Mouse (Mus musculus): ENCODE measurements around the gene Hoxd3.
A peak's percentile ranks its signal among the peaks of the same experiment; 100 is the strongest.

GRCm38 (mm10) chr2:74704393-74704998 lies 7.2 kb upstream of the Hoxd3 start, which contains the start of gene Hoxd8:
- TF ChIP-seq MAFK (IDR thresholded peaks at IDR 0.05; ENCODE audit: insufficient read depth, low read depth, low read length) (no peak), ZNF384 (IDR thresholded peaks at IDR 0.05; ENCODE audit: low read depth, low read length) (peak; percentile 54), ZC3H11A (IDR thresholded peaks at IDR 0.05; ENCODE audit: borderline replicate concordance, low read depth, low read length) (no peak)

Measured in ES-E14 (cell line).